Mouse (Mus musculus): ENCODE results near the gene Hamp2. TPM values are rescaled to one million over a fixed set of nuclear protein-coding genes. Genes with fewer than 3 reads are reported as not detected.
"Not testable (repeated sequence)": the region's sequence is repeated elsewhere in the genome, so short reads cannot be mapped to it uniquely, and the experiment has no call there.

Gene Hamp2
- polyA plus RNA-seq, 1 experiment: not detected

- Histone ChIP-seq H3K4me1 (ENCODE audit: control insufficient read depth, insufficient read depth, low read length) (peaks cover 4% of the 10 kb centered on the region), H3K27ac (ENCODE audit: insufficient read depth, low read length) (no peak overlapping the region), H3K4me3 (ENCODE audit: insufficient read depth, low read length) (peak overlapping the region; percentile 78)
- TF ChIP-seq CTCF (IDR thresholded peaks at IDR 0.05; ENCODE audit: extremely low read depth, insufficient read depth, low read length) (no peak), POLR2A (IDR thresholded peaks at IDR 0.05; ENCODE audit: extremely low read depth, insufficient read depth, low read length) (no peak)
Measured at GRCm38 (mm10) chr7:30954971-30955520, 30.6 kb upstream of the Hamp2 start.

GRCm38 (mm10) chr7:30954036-30954435, 29.6 kb upstream of the Hamp2 start:
- Histone ChIP-seq H3K4me1 (ENCODE audit: control insufficient read depth, insufficient read depth, low read length) (peaks cover 4% of the 10 kb centered on the region), H3K4me3 (ENCODE audit: insufficient read depth, low read length) (no peak overlapping the region), H3K27ac (ENCODE audit: insufficient read depth, low read length) (no peak overlapping the region)
- TF ChIP-seq CTCF (IDR thresholded peaks at IDR 0.05; ENCODE audit: extremely low read depth, insufficient read depth, low read length) (no peak), POLR2A (IDR thresholded peaks at IDR 0.05; ENCODE audit: extremely low read depth, insufficient read depth, low read length) (no peak)

DNA sequence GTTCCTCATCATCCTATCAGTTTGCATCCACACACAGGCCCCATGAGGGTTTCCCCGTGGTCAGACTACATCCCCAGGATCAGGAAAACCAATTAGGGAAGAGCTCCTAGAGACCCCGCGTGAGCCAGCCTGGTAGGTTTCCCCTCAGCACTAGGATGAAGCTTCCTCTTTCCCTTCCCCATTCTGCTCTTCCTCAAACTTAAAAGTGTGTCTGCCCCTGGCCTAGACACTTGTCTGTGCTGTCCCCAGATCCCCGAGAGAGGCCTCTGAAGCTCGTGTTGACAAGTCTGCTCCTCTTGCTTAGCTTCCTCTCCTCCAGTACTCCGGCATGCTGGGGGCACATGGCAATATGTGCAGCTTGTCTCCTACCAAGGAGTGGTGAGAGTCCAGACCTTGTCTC, 29.0 kb upstream of the Hamp2 start:
- Histone ChIP-seq H3K4me1 (ENCODE audit: control insufficient read depth, insufficient read depth, low read length) (peaks cover 4% of the 10 kb centered on the region), H3K4me3 (ENCODE audit: insufficient read depth, low read length) (no peak overlapping the region), H3K27ac (ENCODE audit: insufficient read depth, low read length) (no peak overlapping the region)
- TF ChIP-seq CTCF (IDR thresholded peaks at IDR 0.05; ENCODE audit: extremely low read depth, insufficient read depth, low read length) (no peak), POLR2A (IDR thresholded peaks at IDR 0.05; ENCODE audit: extremely low read depth, insufficient read depth, low read length) (no peak)

GRCm38 (mm10) chr7:30952441-30953265, 28.2 kb upstream of the Hamp2 start:
- Histone ChIP-seq H3K4me3 (ENCODE audit: insufficient read depth, low read length) (no peak overlapping the region), H3K27ac (ENCODE audit: insufficient read depth, low read length) (no peak overlapping the region), H3K4me1 (ENCODE audit: control insufficient read depth, insufficient read depth, low read length) (peaks cover 4% of the 10 kb centered on the region; the same call in 1 of the 2 replicates)
- TF ChIP-seq CTCF (IDR thresholded peaks at IDR 0.05; ENCODE audit: extremely low read depth, insufficient read depth, low read length): no peak
- no peak for TF ChIP-seq POLR2A (IDR thresholded peaks at IDR 0.05; ENCODE audit: extremely low read depth, insufficient read depth, low read length)

DNA sequence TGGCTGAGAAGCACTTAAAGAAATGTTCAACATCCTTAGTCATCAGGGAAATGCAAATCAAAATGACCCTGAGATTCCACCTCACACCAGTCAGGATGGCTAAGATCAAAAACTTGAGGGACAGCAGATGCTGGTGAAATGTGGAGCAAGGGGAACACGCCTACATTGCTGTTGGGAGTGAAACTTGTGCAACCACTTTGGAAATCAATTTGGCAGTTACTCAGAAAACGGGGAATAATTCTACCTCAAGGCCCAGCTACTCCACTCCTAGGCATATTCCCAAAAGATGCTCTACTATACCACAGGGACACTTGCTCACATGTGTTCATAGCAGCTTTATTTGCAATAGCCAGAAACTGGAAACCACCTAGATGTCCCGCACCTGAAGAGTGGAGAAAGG, 25.4 kb upstream of the Hamp2 start:
- not testable (repeated sequence) for H3K4me3 ChIP-seq (ENCODE audit: insufficient read depth, low read length); H3K4me1 ChIP-seq (ENCODE audit: control insufficient read depth, insufficient read depth, low read length); H3K27ac ChIP-seq (ENCODE audit: insufficient read depth, low read length)

DNA sequence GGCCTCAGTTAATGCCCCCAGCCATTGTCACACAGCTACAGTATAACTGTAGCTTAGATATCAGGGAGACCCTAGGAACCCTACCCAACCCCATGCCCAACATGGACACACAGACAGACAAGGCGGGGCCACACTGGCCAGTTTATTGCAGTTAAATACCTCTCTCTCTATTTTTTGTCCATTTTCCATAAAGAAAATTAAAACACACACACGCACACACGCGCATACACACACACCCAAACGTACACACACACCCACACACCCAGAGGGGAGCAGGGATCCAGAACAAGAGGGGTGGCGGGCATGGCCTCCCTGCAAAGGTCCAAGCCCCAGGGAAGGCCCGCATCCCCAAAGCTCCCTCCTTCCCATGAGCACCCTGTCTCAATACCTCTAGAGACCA, 21.4 kb upstream of the Hamp2 start:
- Histone ChIP-seq H3K4me3 (ENCODE audit: insufficient read depth, low read length) (no peak overlapping the region), H3K4me1 (ENCODE audit: control insufficient read depth, insufficient read depth, low read length) (no peaks in the 10 kb centered on the region)
- no peak for TF ChIP-seq CTCF (IDR thresholded peaks at IDR 0.05; ENCODE audit: extremely low read depth, insufficient read depth, low read length)
- TF ChIP-seq POLR2A (IDR thresholded peaks at IDR 0.05; ENCODE audit: extremely low read depth, insufficient read depth, low read length): no peak

GRCm38 (mm10) chr7:30945466-30945865, 21.0 kb upstream of the Hamp2 start:
- H3K27ac ChIP-seq (ENCODE audit: insufficient read depth, low read length); H3K4me3 ChIP-seq (ENCODE audit: insufficient read depth, low read length); H3K4me1 ChIP-seq (ENCODE audit: control insufficient read depth, insufficient read depth, low read length): not testable (repeated sequence)

More for the DNA sequence above, 21.4 kb upstream of the Hamp2 start:
- no peak overlapping the region for H3K27ac ChIP-seq (ENCODE audit: insufficient read depth, low read length)

DNA sequence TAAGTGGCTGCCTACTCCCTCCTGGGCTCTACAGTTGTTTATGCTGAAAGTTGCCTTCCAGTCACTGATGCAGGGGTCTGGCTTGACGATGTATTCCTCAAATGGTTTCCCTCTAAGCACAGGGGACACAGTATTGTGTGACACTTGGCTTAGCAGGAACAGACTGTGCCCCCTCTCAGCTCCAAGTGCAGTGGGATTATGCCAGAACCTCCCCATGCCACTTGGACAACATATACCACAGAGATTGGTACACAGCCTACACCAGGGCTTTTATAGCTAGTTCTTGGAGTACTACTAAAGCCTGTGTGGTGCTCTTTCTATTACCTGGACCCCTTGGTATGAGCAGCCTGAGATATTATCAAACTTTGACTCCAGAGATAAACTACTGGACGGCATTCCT, 20.2 kb upstream of the Hamp2 start:
- H3K4me1 ChIP-seq (ENCODE audit: control insufficient read depth, insufficient read depth, low read length); H3K27ac ChIP-seq (ENCODE audit: insufficient read depth, low read length); H3K4me3 ChIP-seq (ENCODE audit: insufficient read depth, low read length): not testable (repeated sequence)

- H3K4me1 ChIP-seq (ENCODE audit: control insufficient read depth, insufficient read depth, low read length): no peaks in the 10 kb centered on the region
- no peak for TF ChIP-seq POLR2A (IDR thresholded peaks at IDR 0.05; ENCODE audit: extremely low read depth, insufficient read depth, low read length)
- TF ChIP-seq CTCF (IDR thresholded peaks at IDR 0.05; ENCODE audit: extremely low read depth, insufficient read depth, low read length): no peak
- no peak within 1 kb of the TSS for H3K4me3 ChIP-seq (ENCODE audit: insufficient read depth, low read length)
- H3K27ac ChIP-seq (ENCODE audit: insufficient read depth, low read length): no peak within 1 kb of the TSS
Measured at GRCm38 (mm10) chr7:30943909-30944635, 19.6 kb upstream of the Hamp2 start, which contains the start of gene Hamp. TSS of gene Hamp (minus strand) at chr7:30944032.

- H3K27ac ChIP-seq (ENCODE audit: insufficient read depth, low read length); H3K4me3 ChIP-seq (ENCODE audit: insufficient read depth, low read length); H3K4me1 ChIP-seq (ENCODE audit: control insufficient read depth, insufficient read depth, low read length): not testable (repeated sequence)
Measured at GRCm38 (mm10) chr7:30942365-30942764, 17.9 kb upstream of the Hamp2 start.

DNA sequence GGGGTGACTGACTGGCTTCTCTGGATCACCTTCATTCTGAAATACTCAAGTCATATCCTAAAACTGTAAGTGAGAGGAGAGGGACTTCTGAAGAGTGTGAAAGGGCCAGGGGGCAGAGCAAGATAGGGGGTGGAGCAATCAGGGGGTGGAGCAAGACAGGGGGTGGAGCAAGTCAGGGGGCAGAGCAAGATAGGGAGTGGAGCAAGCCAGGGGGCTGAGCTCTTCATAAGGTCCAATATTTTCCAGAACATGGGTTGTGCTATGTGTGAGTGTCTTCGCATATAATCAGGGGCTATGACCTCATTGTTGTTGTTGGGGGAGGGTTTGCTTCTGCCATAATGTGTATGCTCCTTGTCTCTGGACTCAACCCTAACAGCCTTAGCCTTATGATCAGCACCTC, 15.6 kb upstream of the Hamp2 start:
- not testable (repeated sequence) for H3K27ac ChIP-seq (ENCODE audit: insufficient read depth, low read length); H3K4me1 ChIP-seq (ENCODE audit: control insufficient read depth, insufficient read depth, low read length); H3K4me3 ChIP-seq (ENCODE audit: insufficient read depth, low read length)

- H3K4me1 ChIP-seq (ENCODE audit: control insufficient read depth, insufficient read depth, low read length); H3K27ac ChIP-seq (ENCODE audit: insufficient read depth, low read length); H3K4me3 ChIP-seq (ENCODE audit: insufficient read depth, low read length): not testable (repeated sequence)
Measured at GRCm38 (mm10) chr7:30935422-30936099, 11.1 kb upstream of the Hamp2 start.

All from cortical plate, adult 2 months (tissue).